Mouse (Mus musculus) skeletal muscle tissue, adult 2 months (tissue): ENCODE measurements around the gene Ppp1r2.

ENCODE experiments used
- DNase-seq: peaks from one replicate; pipeline ENCODE4 v3.0.0-alpha.2; 2012; ENCODE audit warnings: low read depth, low spot score

Ppp1r2 gene

DNA sequence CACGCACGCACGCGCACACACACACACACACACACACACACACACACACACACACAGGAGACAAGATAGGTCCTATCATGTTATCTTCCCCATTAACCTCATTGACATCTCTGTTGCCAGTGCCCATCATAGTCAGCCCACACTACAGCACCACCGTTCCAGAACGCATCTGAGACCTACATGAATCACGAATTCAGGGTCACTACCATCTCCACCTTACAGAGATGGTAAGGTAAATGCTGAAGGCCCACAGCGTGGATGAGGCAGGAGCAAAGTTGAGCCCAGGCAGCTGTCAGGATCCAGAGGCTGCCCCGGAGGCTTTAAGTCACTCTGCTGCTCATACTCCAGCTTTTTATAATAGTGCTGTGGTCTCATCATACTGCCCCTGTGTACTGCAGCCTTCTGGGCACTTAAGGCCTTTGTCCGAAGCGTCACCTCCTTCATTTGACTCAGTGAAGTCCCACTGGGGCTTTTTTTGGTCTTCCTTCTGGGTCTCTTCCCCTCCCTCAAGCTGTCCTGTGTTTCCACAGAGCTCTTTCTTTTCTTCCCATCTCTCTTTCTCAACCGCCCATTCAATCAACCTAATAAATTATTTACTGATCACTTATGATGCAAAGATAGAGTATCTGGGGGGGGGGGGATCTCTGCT is 40.1 kb downstream of the Ppp1r2 start:
- no peak for DNase-seq

DNA sequence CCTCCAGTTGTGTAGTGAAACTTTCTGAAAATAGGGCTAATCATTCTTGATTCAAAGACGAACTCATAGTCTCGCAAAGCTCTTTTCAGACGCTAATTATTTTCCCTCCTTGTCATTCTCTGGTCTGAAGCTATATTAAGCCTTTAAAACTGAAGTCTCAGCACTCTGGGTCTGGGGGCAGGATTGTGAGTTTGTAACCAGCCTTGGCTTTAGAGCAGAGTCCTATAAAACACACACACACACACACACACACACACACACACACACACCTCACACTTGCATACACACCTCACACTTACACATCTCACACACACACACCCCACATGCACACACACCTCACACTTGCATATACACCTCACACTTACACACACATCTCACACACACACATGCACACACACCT is 40.7 kb downstream of the Ppp1r2 start:
- no peak for DNase-seq

DNA sequence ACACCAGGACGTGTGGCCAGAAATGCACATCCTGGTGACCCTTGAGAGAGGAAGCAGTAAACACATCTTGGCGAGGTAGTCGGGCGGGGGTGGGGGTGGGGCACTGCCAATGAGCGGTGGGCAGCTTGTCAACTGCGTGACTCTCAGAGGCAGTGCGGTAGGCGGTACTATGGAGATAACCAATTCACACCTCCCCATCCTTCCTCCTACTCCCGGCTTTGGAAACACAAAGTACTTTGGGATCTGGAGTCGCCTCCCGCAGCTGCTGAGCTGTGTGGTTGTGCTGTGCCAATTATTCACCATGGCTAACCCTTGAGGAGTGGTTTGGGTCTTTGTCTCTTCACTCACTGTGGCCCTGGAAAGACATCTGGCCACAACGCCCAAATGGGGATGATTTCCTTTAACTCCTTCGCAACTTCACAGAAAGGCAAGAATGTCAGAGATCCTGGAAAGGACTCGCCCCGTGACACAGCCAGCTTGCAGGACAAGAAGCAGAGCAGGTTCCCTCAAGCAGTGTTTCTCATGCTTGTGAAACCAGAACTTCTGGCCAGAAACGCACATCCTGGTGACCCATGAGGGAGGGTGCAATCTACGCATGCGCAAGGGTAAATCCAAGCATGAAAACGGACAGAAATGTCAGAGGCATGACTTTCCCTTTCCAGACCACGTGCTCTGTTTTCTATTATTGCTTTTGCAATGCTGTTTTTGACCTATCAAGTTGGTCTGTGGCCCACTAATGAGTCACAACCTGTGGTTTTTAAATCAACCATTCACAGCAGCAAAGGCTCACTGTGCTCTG is 41.3 kb downstream of the Ppp1r2 start:
- DNase-seq: peak; percentile 94

DNA sequence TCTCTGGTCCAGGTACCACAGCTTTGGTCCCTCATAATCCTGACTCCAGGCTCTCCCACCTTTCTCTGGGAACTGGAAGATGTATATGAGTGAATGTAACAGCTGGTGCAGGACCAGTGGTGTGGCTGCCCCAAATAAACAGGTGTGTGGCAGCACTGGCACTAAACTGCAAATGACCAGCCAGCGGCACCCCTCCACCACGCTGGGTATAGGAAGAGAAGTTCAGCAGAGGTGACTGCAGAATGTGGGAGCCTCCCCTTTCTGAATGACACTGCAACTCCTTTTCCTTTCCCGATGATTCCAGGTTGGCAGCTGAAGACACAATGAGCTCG is 41.9 kb downstream of the Ppp1r2 start:
- no peak for DNase-seq

DNA sequence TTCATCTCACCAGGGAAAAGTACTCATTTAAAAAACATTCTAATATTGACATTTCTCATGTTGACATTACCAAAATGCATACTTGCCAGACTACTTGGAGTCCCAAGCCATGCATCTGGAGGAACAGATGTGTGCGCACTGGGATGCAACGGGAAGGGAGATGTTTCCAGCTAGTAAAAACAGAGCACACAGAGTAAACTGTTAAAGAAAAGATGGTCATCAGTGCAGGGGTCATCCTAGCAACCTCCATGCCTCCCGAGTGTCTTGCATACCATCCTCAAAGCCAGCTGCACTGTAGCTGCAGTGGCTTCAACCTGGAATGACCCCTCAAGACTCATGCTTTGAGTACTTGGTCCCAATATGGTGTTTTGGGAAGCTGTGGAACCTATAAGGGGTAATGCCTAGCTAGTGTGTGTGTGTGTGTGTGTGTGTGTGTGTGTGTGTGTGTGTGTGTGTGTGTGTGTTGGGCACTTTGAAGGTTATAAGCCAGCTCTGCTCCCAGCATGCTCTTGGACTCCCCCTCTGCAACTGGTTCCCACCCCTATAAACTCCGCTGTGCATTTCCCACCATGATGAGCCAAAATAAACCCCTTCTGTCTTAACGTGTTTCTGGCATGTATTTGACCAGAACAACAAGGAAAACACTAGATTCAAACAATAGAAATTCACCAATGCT is 42.4 kb downstream of the Ppp1r2 start:
- DNase-seq: no peak

DNA sequence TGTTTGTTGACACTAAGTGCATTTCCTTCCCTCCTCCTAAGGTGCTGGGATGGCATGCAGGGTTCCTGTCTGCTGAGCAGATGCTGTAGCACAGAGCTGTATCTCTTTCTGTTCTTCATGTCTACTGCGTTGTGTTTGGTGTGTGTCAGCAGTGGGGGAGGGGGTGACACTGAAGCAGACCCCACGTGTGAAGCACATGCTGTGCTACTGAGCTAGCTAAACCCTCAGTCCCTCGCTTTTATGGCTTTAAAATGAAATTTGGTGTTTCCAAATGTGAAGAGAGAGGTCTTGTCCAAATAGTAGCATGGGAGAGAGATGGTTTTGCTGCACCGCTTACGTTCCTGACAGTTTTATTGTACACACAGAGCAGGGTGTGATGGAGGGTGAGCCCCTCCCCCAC is 43.5 kb downstream of the Ppp1r2 start:
- no peak for DNase-seq

DNA sequence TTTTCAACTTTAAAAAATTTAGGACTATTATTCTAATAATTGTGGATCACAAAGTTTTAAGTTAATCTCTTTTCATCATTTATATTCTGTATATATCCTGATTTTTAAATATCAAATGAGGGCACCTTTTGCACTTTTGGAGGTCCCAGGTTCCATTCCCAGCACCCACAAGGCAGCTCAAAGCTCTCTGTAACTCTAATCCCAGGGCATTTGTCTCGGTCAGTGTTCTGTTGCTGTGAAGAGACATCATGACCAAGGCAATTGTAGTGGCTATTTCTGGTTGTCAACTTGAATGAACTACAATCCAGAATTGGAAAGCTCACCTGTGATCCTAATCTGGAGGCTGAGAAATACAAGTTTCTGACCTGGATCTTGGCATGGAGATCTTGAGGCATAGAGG is 47.3 kb downstream of the Ppp1r2 start:
- no peak for DNase-seq

DNA sequence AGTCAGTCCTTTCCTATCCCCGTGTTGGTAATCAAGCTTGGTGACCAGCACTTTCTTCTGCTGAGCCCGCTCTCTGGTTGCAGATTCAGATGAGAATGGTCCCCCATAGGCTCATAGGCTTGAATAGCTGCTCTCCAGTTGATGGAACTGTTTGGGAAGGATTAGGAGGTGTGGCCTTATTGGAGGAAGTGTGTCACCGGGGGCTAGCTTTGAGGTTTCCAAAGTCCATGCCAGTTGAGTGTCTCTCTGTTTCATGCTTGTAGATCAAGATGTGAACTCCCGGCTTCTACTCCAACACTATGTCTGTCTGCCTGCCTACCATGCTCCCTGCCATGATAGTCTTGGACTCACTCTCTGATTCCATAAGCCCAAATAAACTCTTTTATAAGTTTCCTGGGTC is 59.8 kb downstream of the Ppp1r2 start:
- no peak for DNase-seq

DNA sequence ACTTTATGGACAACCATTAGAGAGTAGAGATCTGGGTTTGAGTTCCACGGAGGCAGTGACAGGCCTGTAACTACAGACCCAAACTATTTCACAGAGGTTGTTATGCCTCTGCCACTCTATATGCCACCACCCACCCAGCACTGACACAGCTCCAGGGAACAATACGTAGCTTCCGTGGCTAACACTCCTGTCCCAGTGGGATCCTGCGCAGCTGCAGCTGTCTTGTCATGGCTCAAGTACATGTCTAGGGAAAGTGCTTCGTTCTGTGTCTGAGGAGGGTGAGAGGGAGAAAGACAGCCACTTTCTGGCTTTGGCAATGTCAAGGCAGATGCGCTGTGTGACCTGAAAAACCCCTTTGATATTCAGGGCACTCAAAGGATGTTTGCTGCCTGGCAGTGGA is 61.6 kb downstream of the Ppp1r2 start:
- no peak for DNase-seq

DNA sequence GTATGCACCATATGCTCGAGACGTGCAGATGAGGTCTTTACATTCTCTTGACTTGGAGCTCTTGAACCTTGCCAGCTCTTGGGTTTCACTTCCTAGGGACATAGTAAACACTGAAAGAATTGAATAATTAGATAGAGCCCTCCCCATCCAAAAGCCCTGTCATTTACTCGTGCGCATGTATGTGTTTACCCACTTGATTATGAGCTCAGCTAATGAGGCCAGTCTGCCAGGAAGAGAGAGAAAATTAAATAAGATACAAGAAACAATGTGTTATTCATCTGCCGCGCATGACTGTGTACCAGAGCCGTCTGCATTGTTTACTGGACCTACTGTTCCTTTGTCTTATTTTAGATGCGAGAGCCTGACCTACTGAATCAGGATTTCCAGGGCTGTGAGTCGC is 63.6 kb downstream of the Ppp1r2 start:
- no peak for DNase-seq

DNA sequence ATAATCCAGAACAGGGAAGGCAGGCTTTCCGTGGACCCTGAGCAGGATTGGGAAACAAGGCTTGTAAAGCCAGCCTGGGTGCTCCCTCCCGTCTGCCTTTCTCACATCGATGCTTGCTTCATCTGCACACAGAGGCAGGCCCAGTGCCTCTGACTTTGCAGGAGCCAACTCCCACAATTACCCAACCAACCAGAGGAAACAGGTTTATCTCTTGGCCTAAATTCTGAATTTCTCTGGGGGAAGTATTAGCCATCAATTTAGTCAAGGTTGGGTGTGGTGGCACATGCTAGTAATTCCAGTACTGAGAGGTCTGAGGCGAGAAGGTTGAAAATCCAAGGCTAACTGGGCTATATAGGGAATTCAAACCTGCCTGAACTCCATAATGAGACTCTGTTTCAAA is 64.6 kb downstream of the Ppp1r2 start:
- DNase-seq: no peak

DNA sequence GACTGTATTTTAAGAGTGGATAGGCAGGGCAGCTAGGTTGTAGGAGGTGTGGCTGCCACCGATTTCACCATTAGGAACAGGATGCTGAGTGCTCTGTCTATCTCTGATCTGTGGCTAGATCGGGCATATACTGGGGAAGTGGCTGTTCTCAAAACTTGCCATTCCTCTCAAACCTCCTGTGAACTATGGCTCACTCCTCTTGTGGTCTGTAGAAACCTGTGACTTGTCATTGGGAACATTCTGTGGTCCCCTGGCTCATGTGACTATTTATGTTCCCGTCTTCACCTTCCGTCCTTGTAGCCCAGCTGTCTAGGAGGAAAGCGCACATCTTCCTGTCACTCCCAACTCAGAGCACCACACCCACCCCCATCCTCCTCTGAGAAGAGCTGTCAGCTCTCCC is 65.2 kb downstream of the Ppp1r2 start:
- DNase-seq: no peak

DNA sequence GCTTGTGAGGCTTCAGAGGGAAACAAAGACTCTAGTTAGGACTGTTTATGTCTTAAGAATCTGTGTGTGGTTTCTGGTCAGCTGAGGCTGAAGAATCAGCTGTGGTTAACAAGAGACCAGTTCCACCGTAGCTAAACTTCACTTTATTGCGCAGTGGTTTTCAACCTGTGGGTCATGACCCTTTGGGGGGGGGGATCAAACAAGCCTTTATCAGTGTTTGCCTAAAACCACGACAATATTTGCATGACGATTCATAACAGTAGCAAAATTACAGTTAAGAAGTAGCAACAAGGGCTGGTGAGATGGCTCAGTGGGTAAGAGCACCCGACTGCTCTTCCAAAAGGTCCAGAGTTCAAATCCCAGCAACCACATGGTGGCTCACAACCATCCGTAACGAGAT is 69.4 kb downstream of the Ppp1r2 start:
- no peak for DNase-seq

DNA sequence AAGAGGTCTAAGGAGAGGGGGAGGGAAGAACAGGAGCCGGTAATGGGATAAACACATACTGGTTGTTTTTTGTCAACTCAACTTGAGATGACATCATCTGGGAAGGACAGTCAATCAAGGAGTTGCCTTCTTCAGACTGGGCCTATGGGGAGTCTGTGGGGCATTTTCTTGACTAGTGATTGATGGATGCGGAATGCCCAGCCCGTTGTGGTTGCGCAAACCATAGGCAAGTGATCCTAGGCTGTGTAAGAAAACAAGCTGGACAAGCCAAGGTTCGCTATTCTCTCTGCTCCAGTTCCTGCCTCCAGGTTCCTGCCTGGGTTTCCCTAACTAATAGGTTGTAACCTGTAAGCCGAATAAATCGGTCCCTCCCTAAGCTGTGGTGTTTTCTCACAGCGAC is 69.9 kb downstream of the Ppp1r2 start:
- DNase-seq: no peak

DNA sequence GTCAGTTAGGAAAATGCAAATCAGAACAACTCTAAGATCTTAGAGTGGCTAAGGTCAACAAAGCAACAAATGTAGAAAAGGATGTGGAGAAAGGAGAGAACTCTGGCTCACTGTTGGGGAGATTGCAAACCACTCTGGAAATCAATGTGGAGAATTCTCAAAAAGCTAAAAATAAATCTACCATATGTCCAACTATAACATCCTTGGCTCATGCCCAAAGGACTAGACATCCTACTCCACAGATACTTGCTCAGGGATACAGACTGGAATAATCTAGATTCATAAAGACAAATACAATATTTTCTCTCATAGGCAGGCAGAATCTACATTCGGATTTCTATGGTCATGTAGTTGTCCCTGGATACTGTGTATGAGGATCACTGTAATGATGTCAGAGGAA is 70.9 kb downstream of the Ppp1r2 start:
- DNase-seq: no peak

DNA sequence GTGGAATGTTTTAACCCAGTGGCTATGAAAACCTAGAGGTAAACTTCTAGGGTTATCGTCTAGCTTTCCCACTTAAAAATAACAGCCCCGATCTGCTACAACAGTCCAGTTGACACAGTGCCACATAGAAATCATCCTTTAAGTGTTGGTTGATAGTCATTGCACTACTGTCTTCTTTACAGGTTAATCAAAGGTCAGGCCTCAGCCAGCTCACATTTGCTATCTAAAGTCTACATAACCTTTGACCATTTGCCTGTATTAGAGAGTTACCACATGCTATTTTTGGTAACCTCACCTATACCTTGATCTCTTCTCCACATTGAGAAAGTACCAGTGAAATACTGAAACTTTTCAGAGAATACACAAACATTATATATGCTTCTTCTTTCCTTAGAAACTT is 73.4 kb downstream of the Ppp1r2 start:
- no peak for DNase-seq
